Mouse (Mus musculus) brain, embryonic 18.5 days (tissue): ENCODE results near the gene Poc1a.

Experiments
- DNase-seq: peaks from one replicate; pipeline ENCODE4 v3.0.0-alpha.2; 2012; ENCODE audit warnings: low read depth, low spot score

Gene Poc1a

DNA sequence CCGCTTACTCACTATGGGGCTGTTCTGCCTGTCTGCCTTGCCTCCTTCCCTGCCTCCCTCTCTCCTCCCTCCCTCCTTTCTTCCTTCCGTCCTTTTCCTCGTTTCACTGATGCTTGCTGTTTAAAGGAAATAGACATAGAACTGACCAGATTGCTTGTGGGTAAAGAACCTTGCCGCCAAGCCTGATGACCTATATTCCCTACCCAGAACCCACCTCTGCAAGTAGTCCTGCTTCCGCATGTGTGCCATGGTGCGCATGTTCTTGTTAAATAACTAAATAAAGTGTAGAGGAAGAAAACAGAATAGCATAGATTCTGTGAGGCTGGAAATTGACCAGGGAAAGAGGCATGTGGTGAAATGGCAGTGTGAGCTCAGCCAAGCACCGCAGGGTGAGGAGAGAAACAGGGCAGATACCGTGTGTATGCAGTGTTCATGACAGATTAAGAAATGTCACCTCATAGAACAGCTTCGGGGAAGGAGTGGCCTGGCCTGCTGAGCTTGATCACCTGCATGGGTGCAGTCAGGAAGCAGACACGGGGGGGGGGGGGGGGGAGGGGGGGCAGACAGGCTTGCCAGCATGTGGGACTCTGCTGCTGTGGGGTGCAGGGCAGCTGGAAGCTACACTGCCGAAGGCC, 20.7 kb downstream of the Poc1a start:
- DNase-seq = no peak

DNA sequence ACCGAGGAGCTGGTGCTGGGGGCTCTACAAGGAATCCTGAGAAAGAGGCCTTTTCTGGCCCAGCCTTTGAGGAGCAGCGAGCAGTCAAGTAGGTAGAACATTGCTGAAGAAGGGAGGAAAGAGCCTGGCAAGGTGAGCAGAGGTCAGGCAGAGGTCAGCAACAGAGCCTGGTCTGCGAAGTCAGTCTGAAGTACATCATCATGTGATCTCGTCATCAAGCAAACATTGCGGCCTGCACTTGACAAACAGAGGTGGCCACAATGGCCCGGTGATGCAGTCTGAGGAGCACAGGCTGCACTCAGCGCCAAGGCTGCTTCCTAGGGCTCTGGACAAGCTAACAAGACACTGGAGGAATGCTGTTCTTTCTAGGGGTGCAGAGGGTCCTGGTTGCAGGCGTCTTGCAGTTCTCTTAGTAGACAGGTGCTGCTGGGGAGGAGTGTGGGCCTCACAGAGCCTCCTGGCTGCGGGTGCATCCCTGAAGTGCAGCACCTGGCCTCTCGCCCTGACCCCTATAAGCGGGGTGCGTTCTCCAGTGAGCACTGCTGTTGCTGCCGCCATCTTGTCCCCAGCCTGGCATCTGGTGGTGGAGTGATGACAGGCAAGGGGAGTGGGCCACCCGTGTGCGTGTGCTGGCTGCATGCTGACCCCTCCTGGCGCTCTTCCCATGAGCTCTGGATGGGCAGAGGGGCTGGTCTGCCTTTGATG, 21.7 kb downstream of the Poc1a start:
- no peak for DNase-seq

DNA sequence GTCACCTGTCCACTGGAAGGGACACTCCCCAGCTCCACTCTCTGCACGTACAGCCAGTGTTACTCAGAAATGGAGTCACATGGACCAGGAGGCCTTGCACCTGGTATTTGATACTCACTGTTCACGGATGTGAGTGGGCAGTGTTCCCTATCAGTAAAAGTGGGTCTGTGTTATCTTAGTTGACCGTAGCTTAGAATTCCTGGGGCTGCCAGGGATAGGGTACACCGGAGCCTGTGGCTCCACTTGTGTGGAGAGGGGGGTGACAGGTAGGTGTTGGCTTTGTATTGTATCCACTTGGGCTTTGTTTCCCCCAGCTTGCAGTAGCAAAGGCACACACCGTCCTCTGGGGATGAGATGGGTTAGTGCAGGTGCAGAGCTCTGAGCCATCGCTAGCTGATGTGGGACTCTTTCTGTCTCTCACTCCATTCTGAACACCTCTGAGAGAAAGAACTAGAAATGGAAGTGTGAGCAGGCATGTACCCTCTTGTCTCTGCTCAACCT, 22.6 kb downstream of the Poc1a start:
- DNase-seq = no peak

DNA sequence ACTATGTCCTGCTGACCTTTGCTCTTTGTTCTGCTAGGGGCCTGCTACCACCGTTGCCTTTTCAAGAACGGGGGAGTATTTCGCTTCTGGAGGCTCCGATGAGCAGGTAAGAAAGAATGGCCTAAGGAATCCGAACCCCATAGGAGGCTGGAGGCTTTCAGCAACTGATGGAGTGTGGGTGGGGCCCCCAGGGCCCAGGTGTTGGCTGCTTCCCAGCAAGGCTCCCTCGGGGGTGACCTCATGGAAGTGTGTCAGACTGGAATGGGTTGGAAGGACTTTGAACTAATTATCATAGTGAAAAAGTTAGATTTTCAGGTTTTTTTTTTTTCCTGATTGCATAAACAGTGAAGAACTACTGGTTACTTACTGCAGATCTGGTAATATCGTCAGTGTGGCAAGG, 24.4 kb downstream of the Poc1a start:
- no peak for DNase-seq

DNA sequence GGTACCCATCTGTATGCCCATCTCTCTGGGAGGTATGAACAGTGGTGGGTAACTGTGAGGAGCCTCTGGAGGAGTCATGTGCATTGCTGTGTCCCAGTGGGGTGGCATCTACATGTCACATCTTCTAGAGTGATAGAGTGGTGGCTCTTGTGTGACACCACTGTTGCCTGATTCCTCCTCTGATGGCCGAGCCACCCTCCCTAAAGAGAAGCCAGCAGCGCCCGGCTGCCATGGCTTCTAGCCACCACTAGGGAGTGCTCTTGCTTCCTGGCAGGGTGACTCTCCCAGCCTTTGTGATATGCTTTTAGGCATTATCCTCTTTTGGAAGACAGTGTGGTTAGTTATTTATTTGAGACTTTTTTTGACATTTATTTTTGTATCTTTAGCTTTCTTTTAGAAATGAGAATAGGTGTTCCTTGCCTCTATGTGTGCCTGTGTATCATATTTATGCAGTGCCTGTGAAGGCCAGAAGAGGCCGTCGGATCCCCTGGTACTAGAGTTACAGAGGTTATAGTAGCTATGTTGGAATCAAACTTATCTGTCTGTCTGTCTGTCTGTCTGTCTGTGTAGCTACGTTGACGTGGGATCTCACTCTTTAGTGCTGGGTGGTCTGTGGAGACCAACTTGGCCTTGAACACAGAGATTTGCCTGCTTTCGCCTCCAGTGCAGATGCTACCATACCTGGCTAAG, 25.9 kb downstream of the Poc1a start:
- DNase-seq = no peak

DNA sequence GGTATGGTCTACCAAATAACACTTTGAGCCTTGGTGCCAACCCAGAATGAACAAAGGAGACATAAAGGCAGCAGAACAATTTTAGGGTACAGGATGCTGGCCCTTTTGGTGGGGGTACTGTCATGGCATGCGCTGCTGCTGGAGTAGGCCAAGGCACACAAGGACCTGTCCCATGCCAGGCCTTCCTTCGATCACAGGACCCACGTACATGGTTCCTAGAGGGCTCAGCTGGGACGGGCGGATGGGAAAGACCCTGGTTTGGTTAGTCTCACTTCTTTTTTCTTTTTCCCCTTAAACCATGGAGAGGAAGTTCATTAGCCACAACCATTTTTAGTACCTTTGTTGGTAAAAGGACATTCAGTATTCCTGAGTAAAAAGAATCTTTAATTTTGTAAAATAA, 27.3 kb downstream of the Poc1a start:
- no peak for DNase-seq

DNA sequence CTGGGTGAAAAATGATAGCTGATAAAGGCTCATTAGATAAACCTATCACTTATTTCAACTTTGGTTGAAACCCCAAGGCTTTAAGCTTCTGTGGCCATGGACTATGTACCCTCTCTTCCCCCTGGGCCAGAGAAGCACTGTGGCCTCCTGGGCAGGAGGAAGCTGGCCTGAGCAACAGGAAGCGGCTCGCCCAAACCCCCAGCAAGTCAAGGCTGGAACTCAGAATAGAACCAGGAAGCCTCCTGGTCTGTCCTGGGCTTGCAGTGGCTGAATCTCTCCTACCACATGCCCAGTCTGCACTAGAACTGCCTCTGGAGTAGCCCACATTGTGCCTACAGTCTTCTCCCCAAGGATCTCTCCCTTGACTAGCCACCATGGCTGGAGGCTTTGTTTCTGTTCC, 27.7 kb downstream of the Poc1a start:
- no peak for DNase-seq

DNA sequence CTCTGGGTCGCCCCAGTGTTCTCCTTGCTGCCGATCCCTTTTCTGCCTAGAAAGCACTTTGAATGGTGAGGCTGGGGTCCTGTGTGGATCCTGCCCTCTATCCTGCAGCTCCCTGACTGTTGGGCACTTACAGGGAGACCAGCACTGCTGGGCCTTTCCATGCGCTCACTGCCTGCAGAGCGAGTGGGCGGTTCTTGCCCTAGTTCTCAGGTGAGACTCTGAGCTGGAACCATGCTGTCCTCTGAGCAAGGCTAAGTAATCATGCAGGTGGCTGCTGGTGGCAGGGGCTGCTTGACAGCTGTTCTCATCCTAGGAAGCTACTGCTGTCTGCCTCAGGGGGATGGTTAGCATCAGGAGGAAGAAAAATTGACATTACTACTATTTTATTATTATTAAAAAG, 28.1 kb downstream of the Poc1a start:
- no peak for DNase-seq

DNA sequence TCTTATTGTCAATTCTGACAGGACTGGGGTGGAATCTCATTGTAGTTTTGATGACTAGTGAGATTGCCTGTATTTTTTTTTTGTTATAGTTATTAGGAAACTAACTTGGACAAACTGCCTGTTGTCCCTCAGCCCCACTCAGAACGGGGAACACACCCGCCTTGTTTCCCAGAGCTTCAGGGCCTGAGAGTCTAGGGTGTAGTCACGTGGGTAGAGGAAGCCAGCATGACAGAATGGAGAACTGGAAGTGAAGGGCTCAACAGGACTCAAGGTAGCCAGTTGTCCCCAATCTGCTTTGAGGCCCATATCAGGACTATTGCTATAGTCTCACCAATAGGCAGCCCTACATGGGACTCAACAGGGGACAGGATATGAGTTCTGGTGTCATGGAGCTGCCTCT, 29.0 kb downstream of the Poc1a start:
- no peak for DNase-seq

DNA sequence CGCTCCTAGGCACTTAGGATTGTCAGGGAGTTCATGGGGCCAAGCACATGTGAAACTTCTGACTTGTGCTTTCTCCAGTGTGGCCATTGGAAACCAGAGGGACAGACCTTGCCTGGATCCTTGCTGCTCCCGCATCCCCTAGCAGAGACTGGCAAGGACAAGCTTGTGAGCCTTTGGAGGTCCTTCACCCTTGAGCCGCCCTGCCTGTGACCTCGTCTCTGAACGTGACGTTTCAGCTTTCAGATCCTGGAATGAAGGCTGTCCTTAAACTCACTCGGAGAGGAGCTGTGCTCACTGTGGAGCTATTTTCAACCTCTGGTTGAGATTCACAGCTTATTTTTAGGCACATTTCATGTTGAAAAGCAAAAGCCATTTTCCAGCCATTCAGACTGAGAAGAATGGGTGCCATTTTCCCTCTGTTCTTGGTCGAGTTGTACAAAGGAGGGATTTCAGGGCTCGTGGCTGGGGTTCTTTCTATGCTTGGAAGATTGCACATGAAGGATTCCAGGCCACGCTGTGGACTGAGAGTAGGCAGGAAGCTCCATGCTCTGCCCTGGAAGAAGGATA, 30.8 kb downstream of the Poc1a start:
- DNase-seq = no peak

DNA sequence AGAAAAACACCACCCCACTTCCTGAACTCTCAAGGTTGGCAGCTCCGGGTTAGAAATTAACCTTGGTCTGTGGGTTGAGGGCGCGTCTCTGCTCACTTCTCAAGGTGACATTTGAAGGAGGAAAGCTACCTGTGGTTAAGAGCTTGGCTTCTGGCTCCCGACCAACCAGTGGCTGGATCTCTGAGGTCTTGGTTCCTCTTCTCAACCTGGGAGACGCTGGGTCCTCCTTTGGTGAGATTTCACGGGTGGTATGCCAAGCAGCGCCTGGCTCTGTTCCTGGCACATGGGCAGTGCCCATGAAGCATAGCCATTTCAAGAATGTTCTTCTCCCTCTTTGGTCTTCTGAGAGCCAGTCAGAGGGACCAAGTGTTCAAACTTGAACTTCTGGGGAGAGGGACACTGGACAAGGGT, 32.1 kb downstream of the Poc1a start:
- no peak for DNase-seq

DNA sequence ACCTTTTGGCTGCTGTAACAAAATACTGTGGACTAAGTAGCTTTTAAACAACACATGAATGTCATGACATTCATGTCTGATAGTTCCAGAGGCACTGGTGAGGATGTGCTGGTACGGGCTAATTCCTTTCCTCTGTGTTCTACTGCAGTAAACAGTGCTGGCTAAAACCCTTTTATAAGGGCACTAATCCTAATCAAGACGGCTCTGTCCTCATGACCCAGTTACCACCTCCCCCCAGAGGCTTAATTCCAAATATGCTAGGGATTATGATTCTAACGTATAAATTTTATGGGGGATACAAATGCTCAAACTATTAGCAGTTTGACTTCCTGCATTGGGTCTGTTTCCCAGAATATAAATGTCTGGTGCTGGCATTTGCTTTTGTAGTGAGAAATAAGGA, 33.3 kb downstream of the Poc1a start:
- no peak for DNase-seq

DNA sequence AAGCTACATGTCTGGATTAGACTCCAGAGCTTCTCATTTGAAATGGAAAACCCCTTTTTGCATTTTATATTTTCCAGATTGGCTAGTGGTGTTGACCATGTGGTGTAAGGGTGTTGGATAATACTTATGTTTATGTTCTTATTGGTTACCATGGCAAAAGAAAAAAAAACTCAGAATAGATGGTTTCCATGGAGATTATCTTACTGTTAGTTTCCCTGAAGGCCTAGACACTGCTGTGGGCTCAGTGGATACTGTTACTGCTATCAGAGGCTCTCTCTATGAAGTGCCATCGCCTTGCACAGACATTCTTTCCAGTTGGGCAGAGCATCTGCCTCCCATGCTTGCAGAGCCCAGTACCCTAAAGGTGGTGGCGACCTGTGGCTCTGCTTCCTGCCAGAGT, 37.2 kb downstream of the Poc1a start:
- peak; percentile 57 for DNase-seq

DNA sequence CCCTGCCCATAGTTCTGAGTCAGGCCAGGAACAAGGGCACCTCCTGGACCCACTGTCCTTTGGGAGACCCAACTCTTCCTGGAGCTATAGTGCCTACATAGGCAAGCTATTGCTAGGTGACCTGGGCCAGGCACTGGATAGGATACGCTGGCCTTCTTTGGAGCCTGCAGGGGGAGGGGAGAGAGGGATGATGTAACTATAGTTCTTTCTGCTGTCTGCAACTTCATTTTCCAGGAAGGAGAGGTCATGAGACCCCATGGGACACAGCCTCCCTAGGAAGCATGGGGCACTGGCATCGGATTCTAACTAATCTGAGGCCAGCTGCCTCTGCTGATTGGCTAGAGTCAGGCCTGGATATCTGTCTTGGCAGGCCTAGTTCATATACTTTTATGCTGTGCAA, 38.2 kb downstream of the Poc1a start:
- no peak for DNase-seq

DNA sequence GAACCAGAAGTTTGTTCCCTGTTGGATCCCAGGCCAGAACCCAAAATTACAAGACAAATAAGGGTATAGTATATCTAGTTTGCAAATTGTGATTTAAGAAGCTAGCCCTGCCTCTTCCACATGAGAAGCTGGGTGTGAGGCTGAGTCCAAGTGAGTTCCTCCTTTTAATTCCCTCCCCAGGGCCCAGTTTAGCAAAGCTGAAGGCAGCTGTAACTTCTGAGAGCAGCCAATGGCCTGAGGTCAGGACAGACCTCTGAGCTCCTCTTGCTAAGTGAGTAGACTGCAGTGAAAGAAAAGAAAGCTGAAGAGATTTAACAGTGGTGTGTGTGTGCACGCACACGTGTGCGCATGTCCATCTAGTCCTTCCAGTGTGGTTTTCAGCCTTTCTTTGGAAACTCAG, 41.6 kb downstream of the Poc1a start:
- DNase-seq = no peak

DNA sequence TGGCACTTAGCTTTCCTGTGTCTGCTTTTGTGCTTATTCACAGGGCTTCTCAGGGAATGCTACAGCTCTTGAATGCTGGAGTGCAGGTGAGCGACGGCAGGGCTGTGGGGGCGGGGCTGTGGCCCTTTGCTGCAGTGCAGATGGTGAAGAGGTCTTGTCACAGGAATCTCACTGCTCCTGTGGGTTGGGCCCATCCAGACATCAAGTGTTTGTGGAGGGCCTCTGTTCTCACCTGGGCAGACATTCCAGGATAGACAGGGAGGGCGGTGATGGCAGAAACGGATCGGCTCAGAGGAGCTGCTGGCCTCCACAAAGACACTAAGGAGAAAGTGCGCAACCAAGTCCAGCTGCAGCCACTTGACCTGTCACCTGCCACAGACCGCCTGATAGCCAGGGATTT, 45.4 kb downstream of the Poc1a start:
- no peak for DNase-seq

DNA sequence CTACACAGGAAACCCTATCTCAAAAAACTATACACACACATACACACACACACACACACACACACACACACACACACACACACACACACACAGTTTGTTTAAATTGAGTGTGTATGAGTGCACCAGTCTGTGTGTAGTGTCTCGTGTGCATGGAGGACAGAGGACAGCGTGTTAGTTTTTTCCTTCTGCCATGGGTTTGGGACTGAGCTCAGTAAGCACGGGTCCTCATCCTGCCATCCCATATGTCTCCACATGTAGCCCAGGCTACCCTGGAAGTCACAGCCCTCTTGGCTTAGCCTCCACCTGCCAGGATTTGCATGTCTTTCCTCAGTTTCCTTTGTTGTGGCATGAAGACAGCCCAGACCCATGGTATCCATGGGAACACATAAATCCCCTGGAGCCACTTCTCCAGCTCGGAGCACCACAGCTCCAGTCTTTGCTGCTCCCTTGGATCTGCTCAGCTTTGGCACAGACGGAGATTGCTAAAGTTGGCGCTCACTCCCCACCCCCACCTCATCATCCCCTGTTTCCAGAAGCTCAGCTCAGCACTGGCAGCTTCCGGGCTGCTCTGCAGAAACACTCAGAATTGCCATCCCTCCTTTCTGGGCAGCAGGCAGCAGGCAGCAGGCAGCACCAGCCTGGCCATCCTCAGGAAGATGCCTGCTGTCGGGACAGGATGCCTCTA, 46.4 kb downstream of the Poc1a start:
- DNase-seq = peak; percentile 76

DNA sequence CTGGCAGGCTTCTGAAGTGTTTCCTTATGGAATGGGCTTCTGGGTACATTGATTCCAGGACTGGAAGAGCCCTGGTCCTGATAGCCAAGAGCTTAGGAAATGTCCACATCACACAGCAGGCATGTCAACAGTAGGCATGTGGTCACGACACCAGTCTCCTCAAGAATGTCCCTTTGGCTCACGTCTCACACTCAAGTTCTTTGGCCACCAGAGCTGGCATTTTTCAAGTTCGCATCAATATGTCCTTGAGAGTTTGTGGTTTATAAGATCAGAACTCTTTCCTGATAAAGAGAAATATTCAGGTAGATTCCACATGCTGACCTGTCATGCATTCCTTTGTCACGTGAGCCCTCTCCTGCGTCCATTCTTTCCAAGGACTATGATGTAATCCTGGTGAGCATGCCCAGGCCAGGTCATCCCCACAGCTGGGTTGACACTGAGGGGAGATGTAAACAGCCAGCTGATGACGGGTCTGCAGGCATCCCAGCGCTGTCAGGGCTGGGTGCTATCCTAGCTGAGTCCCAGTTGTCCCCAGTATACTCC, 47.3 kb downstream of the Poc1a start:
- DNase-seq = no peak

DNA sequence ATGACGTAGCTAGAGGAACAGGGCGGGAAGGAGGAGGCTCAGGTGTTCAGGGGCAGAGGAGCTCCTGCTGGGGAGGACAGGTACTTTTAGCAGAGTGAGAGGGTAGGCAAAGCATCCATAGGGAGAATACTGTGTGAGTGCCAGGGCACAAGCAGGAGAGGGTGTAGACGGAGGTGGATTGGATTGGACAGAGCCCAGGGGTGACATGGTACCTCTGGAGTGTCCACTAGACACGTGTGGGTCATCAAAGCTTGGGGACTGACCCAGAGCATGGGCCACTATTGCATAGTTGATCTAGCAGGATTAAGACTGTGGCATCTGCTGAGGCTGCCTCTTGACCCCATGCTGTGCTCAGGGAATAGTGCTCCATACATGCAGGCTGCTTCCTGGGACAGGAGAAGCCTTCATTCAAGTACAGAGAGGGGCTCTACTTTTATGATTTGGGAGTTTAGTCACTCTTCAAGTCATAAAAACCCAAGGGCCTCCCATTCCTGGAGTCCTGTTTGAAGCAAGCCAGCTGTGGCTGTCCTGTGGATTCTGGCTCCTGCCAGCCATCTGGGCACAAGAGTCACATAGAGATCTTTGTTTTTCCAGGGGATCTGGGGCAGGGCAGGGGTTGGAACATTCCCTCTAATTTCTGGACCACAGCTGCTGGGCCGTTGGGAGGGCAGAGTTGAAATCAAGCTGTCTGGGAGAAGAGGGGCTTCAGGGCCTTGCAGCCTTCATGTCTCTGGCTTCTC, 48.1 kb downstream of the Poc1a start:
- no peak for DNase-seq

DNA sequence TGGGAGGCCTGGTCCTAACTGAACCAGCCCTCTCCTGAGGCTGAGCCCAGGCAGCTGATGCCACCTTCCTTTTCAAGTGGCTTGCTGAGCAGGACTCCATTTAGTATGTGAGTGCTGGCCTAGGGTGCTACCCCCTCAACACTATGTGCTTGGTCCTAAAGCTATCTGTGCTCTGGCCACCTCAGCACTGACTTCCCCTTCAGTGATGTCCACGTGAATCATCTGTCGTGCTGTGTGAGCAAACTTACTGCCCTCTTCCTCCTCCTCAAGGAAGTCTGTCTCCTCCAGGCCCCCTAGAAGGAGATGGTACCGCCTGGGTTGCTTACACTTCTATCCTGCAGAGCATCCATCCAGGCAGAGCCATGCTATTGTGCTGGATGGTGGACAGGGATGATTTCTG, 51.9 kb downstream of the Poc1a start:
- no peak for DNase-seq

DNA sequence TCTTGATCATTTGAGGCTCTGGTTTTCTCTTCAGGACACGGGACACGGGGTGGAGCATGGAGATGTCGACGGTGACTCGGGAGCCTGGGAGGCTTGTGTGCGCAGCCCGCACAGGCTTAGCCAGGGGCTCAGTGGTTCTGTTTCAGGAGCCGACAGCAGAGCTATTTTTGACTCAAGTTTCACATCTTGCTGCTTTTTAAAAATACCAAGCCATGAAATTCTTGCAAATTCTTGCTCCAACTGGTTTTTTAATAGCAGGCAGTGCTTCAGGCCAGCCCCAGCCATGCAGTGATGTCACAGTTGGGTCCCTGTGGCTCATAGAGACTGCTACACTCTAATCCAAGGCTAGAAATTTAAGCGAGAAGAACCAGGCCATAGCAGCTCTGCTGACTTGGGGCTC, 56.8 kb downstream of the Poc1a start:
- DNase-seq = no peak
